Mouse (Mus musculus): ENCODE measurements at regions not wholly inside any gene's neighbourhood (a gene's known extent, or its start where the extent isn't known, plus 50 kb on each side); places are given as distances from the start of the nearest gene placed in this dataset.

DNA sequence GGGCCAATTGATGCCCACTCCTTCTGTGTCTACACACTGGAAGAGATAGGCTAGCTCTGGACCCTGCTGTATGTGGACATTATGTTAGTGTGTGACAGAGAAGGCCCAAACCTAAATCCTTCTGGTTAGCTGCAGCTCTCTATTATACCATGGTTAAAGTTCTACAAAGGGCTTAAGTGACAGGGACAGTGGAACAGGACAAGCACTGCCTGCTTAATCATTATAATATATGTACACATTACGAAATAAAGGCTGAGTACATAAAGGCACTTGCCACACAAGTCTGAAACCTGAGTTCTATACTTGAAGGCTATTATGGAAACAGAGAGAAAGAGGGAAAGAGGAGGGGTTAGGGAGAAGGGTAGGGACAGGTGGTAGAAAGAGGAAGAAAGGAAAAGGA lies 55.2 kb downstream of the Rdh14 start:
- no peak overlapping the region for H3K27ac ChIP-seq
- WGBS: 86% methylated on average over 1 of the region's 1 CpGs
- no peaks in the 10 kb centered on the region for H3K36me3 ChIP-seq
- H3K4me2 ChIP-seq: no peak overlapping the region
- H3K4me1 ChIP-seq (replicated peaks): no peaks in the 10 kb centered on the region
- no peaks in the 10 kb centered on the region for H3K27me3 ChIP-seq
- no peaks in the 10 kb centered on the region for H3K9me3 ChIP-seq
- ATAC-seq (ENCODE audit: insufficient number of reproducible peaks, insufficient read depth, low FRiP score, low TSS enrichment, low read depth): no peak
- H3K9ac ChIP-seq (replicated peaks): no peak overlapping the region
- no peak overlapping the region for H3K4me3 ChIP-seq (replicated peaks)

DNA sequence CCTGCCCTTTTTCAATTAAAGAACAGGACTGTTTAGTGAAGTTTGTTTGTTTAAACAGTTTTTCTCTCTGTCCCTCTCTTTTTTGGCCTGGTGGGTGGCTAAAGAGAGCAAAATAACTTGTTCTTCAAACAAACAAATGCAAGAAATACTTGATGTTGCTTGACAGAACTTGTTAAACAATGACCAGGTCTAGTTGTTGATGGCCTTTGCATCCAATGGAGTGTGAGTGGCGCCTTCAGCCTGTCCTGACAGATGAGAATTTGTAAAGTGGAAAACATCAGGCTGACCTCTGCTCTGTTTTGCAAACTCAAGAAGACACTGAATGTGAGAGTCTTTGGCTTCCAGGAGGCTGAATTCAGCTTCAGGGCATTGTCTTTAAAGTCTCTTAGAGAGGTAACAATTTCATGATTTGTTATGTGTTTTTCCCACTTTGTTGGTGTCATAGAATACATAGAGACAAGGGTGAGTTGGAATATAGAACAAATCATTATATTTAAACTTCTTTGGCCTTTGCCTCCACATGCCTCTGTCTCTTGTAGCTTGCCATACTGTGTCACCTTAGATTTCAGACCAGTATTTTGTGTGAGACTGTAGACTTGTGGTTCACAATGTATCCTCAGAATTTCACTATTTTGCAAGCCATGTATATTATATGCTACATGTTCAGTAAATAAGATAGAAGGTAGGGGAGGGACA lies 67.5 kb downstream of the Rdh14 start:
- 0 out of 2 replicates have a peak, but pooled peaks cover 5% of the 10 kb centered on the region for H3K27me3 ChIP-seq
- no peak overlapping the region for H3K4me3 ChIP-seq (replicated peaks)
- no peak overlapping the region for H3K27ac ChIP-seq
- no peaks in the 10 kb centered on the region for H3K4me1 ChIP-seq (replicated peaks)
- 94% methylated on average over 1 of the region's 1 CpGs for WGBS
- no peak for ATAC-seq (ENCODE audit: insufficient number of reproducible peaks, insufficient read depth, low FRiP score, low TSS enrichment, low read depth)
- H3K4me2 ChIP-seq: no peak overlapping the region
- H3K36me3 ChIP-seq: no peaks in the 10 kb centered on the region
- no peaks in the 10 kb centered on the region for H3K9me3 ChIP-seq
- H3K9ac ChIP-seq (replicated peaks): no peak overlapping the region

DNA sequence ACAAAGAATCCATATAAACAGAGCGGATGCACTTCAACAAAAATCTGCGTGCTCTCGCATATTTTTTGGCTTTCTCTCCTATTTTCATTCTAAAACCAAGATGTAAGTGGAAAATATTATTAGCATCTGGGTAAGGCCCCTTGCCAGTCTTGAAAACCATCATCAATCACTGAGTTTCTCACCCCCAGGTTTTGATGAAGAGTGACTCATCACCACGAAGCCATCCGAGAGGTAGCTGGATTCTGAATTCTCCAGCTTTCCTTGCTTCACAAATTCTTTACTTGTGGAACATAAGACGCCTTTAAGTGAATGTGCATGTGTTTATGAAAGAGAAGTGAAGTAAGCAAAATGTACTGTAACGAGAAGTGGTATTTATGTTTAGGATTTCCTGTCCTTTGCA lies 71.2 kb downstream of the Rdh14 start:
- no peaks in the 10 kb centered on the region for H3K36me3 ChIP-seq
- no peaks in the 10 kb centered on the region for H3K9me3 ChIP-seq
- 73% methylated on average over 7 of the region's 7 CpGs for WGBS
- no peak overlapping the region for H3K9ac ChIP-seq (replicated peaks)
- H3K27me3 ChIP-seq: 0 out of 2 replicates have a peak, but pooled peaks cover 5% of the 10 kb centered on the region
- H3K27ac ChIP-seq: no peak overlapping the region
- no peaks in the 10 kb centered on the region for H3K4me1 ChIP-seq (replicated peaks)
- no peak for ATAC-seq (ENCODE audit: insufficient number of reproducible peaks, insufficient read depth, low FRiP score, low TSS enrichment, low read depth)
- H3K4me3 ChIP-seq (replicated peaks): no peak overlapping the region
- no peak overlapping the region for H3K4me2 ChIP-seq

DNA sequence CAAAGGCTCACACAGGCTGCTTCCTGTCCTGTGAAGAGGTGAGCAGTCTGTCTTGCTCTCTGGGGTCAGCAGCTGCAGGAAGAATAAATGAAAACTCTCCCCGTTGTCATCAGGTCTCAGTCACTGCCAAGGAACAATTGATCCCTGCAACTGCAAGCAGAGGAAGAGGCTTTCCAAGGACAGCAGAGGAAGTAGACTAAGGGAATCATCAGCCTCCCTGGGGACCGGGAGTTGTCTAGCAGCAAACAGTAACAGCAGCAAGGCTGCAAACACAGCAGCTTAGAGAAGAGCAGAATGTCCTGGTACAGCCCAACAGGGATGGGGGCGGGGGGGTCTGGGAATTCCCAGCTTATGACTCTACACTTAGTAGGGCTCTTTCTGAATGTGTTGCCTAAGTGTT lies 72.4 kb downstream of the Rdh14 start:
- no peak overlapping the region for H3K9ac ChIP-seq (replicated peaks)
- no peak overlapping the region for H3K4me3 ChIP-seq (replicated peaks)
- H3K36me3 ChIP-seq: no peaks in the 10 kb centered on the region
- no peak overlapping the region for H3K27ac ChIP-seq
- H3K4me1 ChIP-seq (replicated peaks): no peaks in the 10 kb centered on the region
- WGBS: 71% methylated on average over 3 of the region's 3 CpGs
- 0 out of 2 replicates have a peak, but pooled peaks cover 5% of the 10 kb centered on the region for H3K27me3 ChIP-seq
- ATAC-seq (ENCODE audit: insufficient number of reproducible peaks, insufficient read depth, low FRiP score, low TSS enrichment, low read depth): no peak
- H3K9me3 ChIP-seq: no peaks in the 10 kb centered on the region
- H3K4me2 ChIP-seq: no peak overlapping the region

DNA sequence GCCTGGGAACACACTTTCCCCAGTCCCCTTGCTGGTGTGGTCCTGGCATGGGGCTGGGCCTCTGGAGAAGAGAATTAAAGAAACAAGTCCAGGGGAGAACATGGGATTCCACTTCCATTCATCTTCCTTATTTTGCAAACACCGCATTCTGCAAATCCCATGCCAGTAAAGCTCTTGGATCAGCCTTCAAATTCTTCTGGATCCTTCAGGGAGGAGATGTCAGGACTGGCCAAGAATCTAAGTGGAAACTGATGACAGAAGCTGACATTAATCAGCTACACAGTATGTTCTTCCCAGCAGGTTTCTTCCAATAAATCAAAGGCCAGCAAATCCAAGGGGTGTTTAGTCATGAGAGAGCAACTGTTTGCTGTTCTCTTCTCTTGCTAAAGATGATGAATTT lies 83.4 kb downstream of the Rdh14 start:
- no peak overlapping the region for H3K9ac ChIP-seq (replicated peaks)

GRCm38 (mm10) chr12:10480781-10481180 lies 90.2 kb downstream of the Rdh14 start:
- Histone ChIP-seq H3K9me3 (no peaks in the 10 kb centered on the region), H3K4me3 (replicated peaks) (no peak overlapping the region), H3K4me2 (no peak overlapping the region), H3K9ac (replicated peaks) (no peak overlapping the region), H3K27ac (no peak overlapping the region), H3K4me1 (replicated peaks) (no peaks in the 10 kb centered on the region), H3K27me3 (no peaks in the 10 kb centered on the region), H3K36me3 (no peaks in the 10 kb centered on the region)
- 53% methylated on average over 1 of the region's 1 CpGs for WGBS
- no peak for ATAC-seq (ENCODE audit: insufficient number of reproducible peaks, insufficient read depth, low FRiP score, low TSS enrichment, low read depth)

More for the DNA sequence above, 83.4 kb downstream of the Rdh14 start:
- 95% methylated on average over 1 of the region's 1 CpGs for WGBS
- Histone ChIP-seq H3K4me2 (no peak overlapping the region), H3K27ac (no peak overlapping the region), H3K9me3 (no peaks in the 10 kb centered on the region), H3K4me1 (replicated peaks) (no peaks in the 10 kb centered on the region), H3K27me3 (no peaks in the 10 kb centered on the region), H3K4me3 (replicated peaks) (no peak overlapping the region), H3K36me3 (no peaks in the 10 kb centered on the region)
- ATAC-seq (ENCODE audit: insufficient number of reproducible peaks, insufficient read depth, low FRiP score, low TSS enrichment, low read depth): no peak

- no peaks in the 10 kb centered on the region for H3K9me3 ChIP-seq
- H3K9ac ChIP-seq (replicated peaks): no peak overlapping the region
- ATAC-seq (ENCODE audit: insufficient number of reproducible peaks, insufficient read depth, low FRiP score, low TSS enrichment, low read depth): no peak
- H3K27ac ChIP-seq: no peak overlapping the region
- WGBS: 75% methylated on average over 4 of the region's 4 CpGs
- no peak overlapping the region for H3K4me2 ChIP-seq
- H3K4me3 ChIP-seq (replicated peaks): no peak overlapping the region
- H3K4me1 ChIP-seq (replicated peaks): no peaks in the 10 kb centered on the region
- H3K27me3 ChIP-seq: no peaks in the 10 kb centered on the region
- no peaks in the 10 kb centered on the region for H3K36me3 ChIP-seq
Observed at GRCm38 (mm10) chr12:10482294-10483010, 91.9 kb downstream of the Rdh14 start.

- no peaks in the 10 kb centered on the region for H3K27me3 ChIP-seq
- H3K4me2 ChIP-seq: no peak overlapping the region
- H3K9ac ChIP-seq (replicated peaks): no peak overlapping the region
- H3K4me3 ChIP-seq (replicated peaks): no peak overlapping the region
- ATAC-seq (ENCODE audit: insufficient number of reproducible peaks, insufficient read depth, low FRiP score, low TSS enrichment, low read depth): no peak
- H3K27ac ChIP-seq: no peak overlapping the region
- no peaks in the 10 kb centered on the region for H3K9me3 ChIP-seq
- H3K36me3 ChIP-seq: no peaks in the 10 kb centered on the region
- no peaks in the 10 kb centered on the region for H3K4me1 ChIP-seq (replicated peaks)
Observed at GRCm38 (mm10) chr12:10506721-10507120, 116.1 kb downstream of the Rdh14 start.

GRCm38 (mm10) chr12:10513526-10513925 lies 123.0 kb downstream of the Rdh14 start:
- Histone ChIP-seq H3K4me2 (no peak overlapping the region), H3K4me3 (replicated peaks) (no peak overlapping the region), H3K27ac (no peak overlapping the region), H3K9ac (replicated peaks) (no peak overlapping the region), H3K36me3 (no peaks in the 10 kb centered on the region), H3K4me1 (replicated peaks) (no peaks in the 10 kb centered on the region), H3K9me3 (no peaks in the 10 kb centered on the region), H3K27me3 (no peaks in the 10 kb centered on the region)
- no peak for ATAC-seq (ENCODE audit: insufficient number of reproducible peaks, insufficient read depth, low FRiP score, low TSS enrichment, low read depth)
- WGBS: 76% methylated on average over 5 of the region's 5 CpGs

DNA sequence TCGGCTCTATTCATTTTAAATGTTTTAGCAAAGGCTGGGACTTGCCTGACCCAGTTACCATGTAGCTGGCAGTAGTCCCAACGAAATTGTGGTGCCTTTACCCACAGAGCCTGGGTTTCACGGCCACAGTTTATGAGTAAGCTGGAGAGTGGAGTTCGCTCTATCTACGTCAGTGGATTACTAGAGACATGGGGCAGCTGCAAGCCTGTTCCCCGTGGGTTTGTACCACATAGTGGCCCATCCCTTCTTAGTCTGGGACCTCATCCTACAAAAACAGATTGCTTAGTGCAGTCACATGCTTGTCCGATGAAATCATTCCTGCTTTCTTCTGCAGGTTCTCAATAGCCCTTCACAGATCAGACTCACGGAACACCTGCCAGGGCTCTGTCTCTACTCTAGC lies 123.7 kb downstream of the Rdh14 start:
- no peaks in the 10 kb centered on the region for H3K4me1 ChIP-seq (replicated peaks)
- WGBS: 72% methylated on average over 8 of the region's 8 CpGs
- H3K36me3 ChIP-seq: no peaks in the 10 kb centered on the region
- 0 out of 2 replicates have a peak overlapping the region, but pooled peaks have one; percentile 1 for H3K27ac ChIP-seq
- H3K4me3 ChIP-seq (replicated peaks): no peak overlapping the region
- H3K9me3 ChIP-seq: no peaks in the 10 kb centered on the region
- no peak for ATAC-seq (ENCODE audit: insufficient number of reproducible peaks, insufficient read depth, low FRiP score, low TSS enrichment, low read depth)
- H3K9ac ChIP-seq (replicated peaks): no peak overlapping the region
- no peaks in the 10 kb centered on the region for H3K27me3 ChIP-seq
- H3K4me2 ChIP-seq: no peak overlapping the region

- Histone ChIP-seq H3K9me3 (no peaks in the 10 kb centered on the region), H3K36me3 (no peaks in the 10 kb centered on the region), H3K4me3 (replicated peaks) (no peak overlapping the region), H3K27ac (no peak overlapping the region), H3K27me3 (no peaks in the 10 kb centered on the region), H3K4me1 (replicated peaks) (no peaks in the 10 kb centered on the region), H3K4me2 (no peak overlapping the region), H3K9ac (replicated peaks) (no peak overlapping the region)
- no peak for ATAC-seq (ENCODE audit: insufficient number of reproducible peaks, insufficient read depth, low FRiP score, low TSS enrichment, low read depth)
- WGBS: 57% methylated on average over 7 of the region's 7 CpGs
Observed at GRCm38 (mm10) chr12:10524509-10525286, 134.1 kb downstream of the Rdh14 start.

All from limb, embryonic 12.5 days (tissue).